Mouse (Mus musculus): ENCODE results near the gene Sdhb.

GRCm38 (mm10) chr4:140964620-140965019 is 3.6 kb downstream of the Sdhb start:
- TF ChIP-seq CTCF (IDR thresholded peaks at IDR 0.05): peak; percentile 97
- TF ChIP-seq EP300 (IDR thresholded peaks at IDR 0.05; ENCODE audit: insufficient read depth, low read depth, low read length): 0 out of 2 replicates have a peak, but pooled peaks have one; percentile 50
- no peak for TF ChIP-seq POLR2A (IDR thresholded peaks at IDR 0.05; ENCODE audit: insufficient read depth, low read depth, low read length)

All from heart, adult 2 months (tissue).